ENCODE assay signal across 8 mouse cellular contexts in the genomic region with DNA sequence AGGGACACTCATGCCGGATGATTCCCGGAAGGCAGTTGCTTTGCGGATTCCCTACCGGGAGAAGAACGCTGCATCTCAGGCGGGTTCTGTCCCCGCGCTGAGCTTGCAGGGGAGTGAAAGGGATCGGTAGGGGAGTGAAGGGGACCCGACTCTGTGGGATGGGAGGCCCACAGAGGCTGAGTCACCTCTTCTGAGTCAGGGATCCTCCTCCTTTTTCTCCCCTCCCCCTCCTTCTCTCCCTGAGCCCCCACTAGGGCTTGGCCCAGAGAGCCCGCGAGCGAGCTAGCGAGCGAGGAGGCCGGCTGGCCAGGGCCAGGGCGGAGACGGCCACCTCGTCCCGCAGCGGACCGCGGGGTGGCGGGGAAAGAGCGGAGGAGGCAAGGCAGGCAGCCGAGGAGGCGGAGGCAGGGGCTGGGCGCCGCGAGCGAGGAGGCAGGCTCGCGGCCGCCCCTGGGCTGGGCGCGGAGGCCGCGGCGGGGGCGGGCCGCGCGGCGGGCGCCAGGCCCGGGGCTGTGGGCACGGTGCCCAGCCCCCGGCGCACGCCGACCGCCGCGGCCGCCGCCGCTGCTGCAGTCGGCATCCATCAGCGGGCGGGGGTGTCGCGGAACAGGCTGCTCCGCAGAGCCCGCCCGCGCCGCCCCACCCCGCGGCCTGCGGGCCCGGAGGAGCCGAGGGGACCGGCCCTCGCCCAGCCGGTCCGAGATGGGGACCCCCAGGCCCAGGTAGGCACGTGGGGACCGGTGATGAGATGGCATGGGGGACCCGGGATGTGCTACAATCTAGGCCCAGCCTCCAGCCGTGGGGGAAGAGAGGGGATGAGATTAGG. TPM values are rescaled to one million over a fixed set of nuclear protein-coding genes. Genes with fewer than 3 reads are reported as not detected.
DNase-seq lines count a peak whose midpoint lies in the region; ATAC-seq and TF ChIP-seq lines count a peak whose summit lies in the region.

No protein-coding gene starts in this region.

- peak; percentile 32 for ATAC-seq in activated CD4-positive, CD25-positive, alpha-beta regulatory T cell, adult 4 months
- peak; percentile 77 for ATAC-seq in hindbrain, embryonic 16.5 days

- peak; percentile 80 for DNase-seq in cerebellum, adult 9-10 months
- peak; percentile 82 for DNase-seq in gastrocnemius, adult 2 months
- peak; percentile 67 to 79 for DNase-seq in left cerebral cortex, adult 8-10 months (ENCODE audit: low spot score in 2 of 2)
- peak; percentile 68 to 82 for DNase-seq in lung, postnatal 4 days
- DNase-seq in retina, postnatal 7 days (ENCODE audit: low read depth, low spot score): peak; percentile 51
- no peak for DNase-seq in spleen, postnatal 4 days (ENCODE audit: low spot score in 2 of 2)

- H3K9me3 ChIP-seq in hindbrain, embryonic 16.5 days (ENCODE audit: control insufficient read depth, low read length): no peaks in the 10 kb centered on the region

- intact Hi-C loops in gastrocnemius, adult 2 months (cut with DNase I): no loop called here

- TF ChIP-seq CTCF in gastrocnemius, adult 2 months (IDR thresholded peaks at IDR 0.05): no peak

- peak overlapping the region; percentile 81 for H3K4me3 ChIP-seq in gastrocnemius, adult 2 months
- peak overlapping the region; percentile 77 for H3K4me3 ChIP-seq in hindbrain, embryonic 16.5 days (ENCODE audit: low read length)

- H3K4me2 ChIP-seq in hindbrain, embryonic 16.5 days (ENCODE audit: low read length): peak overlapping the region; percentile 95

- no peaks in the 10 kb centered on the region for H3K36me3 ChIP-seq in hindbrain, embryonic 16.5 days (ENCODE audit: control insufficient read depth, insufficient read depth, low read length)

- WGBS in hindbrain, embryonic 16.5 days: under 1% methylated on average over 53 of the region's 80 CpGs

- H3K9ac ChIP-seq in hindbrain, embryonic 16.5 days (ENCODE audit: low read depth, low read length): peak overlapping the region; percentile 91

- H3K27me3 ChIP-seq in hindbrain, embryonic 16.5 days (replicated peaks; ENCODE audit: control insufficient read depth, insufficient read depth, low read length): no peaks in the 10 kb centered on the region

- peaks cover 30% of the 10 kb centered on the region for H3K4me1 ChIP-seq in hindbrain, embryonic 16.5 days (ENCODE audit: control insufficient read depth, insufficient read depth, low read depth, low read length)

- H3K27ac ChIP-seq in gastrocnemius, adult 2 months: peak overlapping the region; percentile 85
- peak overlapping the region; percentile 85 for H3K27ac ChIP-seq in hindbrain, embryonic 16.5 days (ENCODE audit: low read depth, low read length)

RNA-seq across cellular contexts. Expression of gene Epb41l1, which starts 54.8 kb away (rescaled TPM):
- polyA plus RNA-seq in activated CD4-positive, CD25-positive, alpha-beta regulatory T cell, adult 4 months (2017; shearing (Covaris generic)): under 1 TPM; 0.19 to 0.24 TPM
- 1 to 10 TPM; 3.8 to 4.6 TPM for total RNA-seq in gastrocnemius, adult 2 months (2021)
- polyA plus RNA-seq in hindbrain, embryonic 16.5 days (2015; fragmentation: Nextera tagmentation; extraction: Ambion mirVana): 15.7 and 17.0 TPM in 2 replicates
- total RNA-seq in left cerebral cortex, adult 8-10 months (2022): 100 to 1,000 TPM; 359 to 405 (median 385) TPM

Comparison
In these comparisons a context has a peak if more than half of its experiments do, and no peak if none do; other contexts are left out.
1. DNase-seq: peak in cerebellum, adult 9-10 months (single experiment), gastrocnemius, adult 2 months (single experiment), left cerebral cortex, adult 8-10 months (2 of 2), lung, postnatal 4 days (2 of 2) and retina, postnatal 7 days (single experiment); none in spleen, postnatal 4 days (0 of 2).
2. RNA of gene Epb41l1, which starts 54.8 kb away (total RNA-seq): 359 to 405 TPM in left cerebral cortex, adult 8-10 months; 3.8 to 4.6 TPM in gastrocnemius, adult 2 months; every median in the first group is over 10 times any median in the second.